Mouse (Mus musculus) megakaryocyte progenitor cell, adult 5-6 weeks (primary cell): ENCODE results near the gene Gm10134. TPM values are rescaled to one million over a fixed set of nuclear protein-coding genes. Genes with fewer than 3 reads are reported as not detected.

Experiments
- ATAC-seq: replicated peaks from 2 replicates; pipeline ENCODE4 v1.8.0; 2016; ENCODE audit warnings: mild to moderate bottlenecking, moderate TSS enrichment, inconsistent platforms; ENCODE audit not compliant: poor library complexity
- total RNA-seq, 2 experiments: library from RNA; stranded (forward) in 1 of 2; stranded (reverse) in 1 of 2; fragments of 157-497, 149-512 nt in 1 of 2; fragments of 200-1000 nt in 1 of 2; gene quantifications; 2 replicates each; pipeline versions ENCODE4 v1.2.3 to v1.2.4; 2015 to 2017

Gm10134 gene
- total RNA-seq, 2 experiments from 2014 or later: not detected

- ATAC-seq: no peak
These were observed 43.3 kb downstream of the Gm10134 start for GRCm38 (mm10) chr2:28549157-28549556.

- ATAC-seq: no peak
These were observed 46.4 kb downstream of the Gm10134 start for GRCm38 (mm10) chr2:28552301-28552700.

Other genes starting within 250 kb of the Gm10134 start
- gene Ppp1r26, start 59.3 kb upstream of the Gm10134 start, total RNA-seq (2015): 1.9 and 2.2 TPM in 2 replicates
- gene Ppp1r26, start 59.3 kb upstream of the Gm10134 start, total RNA-seq (2017): 1.1 and 1.6 TPM in 2 replicates
- gene 1700007K13Rik, start 39.8 kb upstream of the Gm10134 start, total RNA-seq (2015): not detected in 2 replicates
- not detected in 2 replicates for gene 1700007K13Rik, start 39.8 kb upstream of the Gm10134 start, total RNA-seq (2017)
- gene Mrps2, start 38.0 kb upstream of the Gm10134 start, total RNA-seq (2015): 64.8 and 71.0 TPM in 2 replicates
- gene Mrps2, start 38.0 kb upstream of the Gm10134 start, total RNA-seq (2017): 31.2 and 32.5 TPM in 2 replicates
- gene Gbgt1, start 9.2 kb upstream of the Gm10134 start, total RNA-seq (2015): not detected in 2 replicates
- gene Gbgt1, start 9.2 kb upstream of the Gm10134 start, total RNA-seq (2017): not detected in 2 replicates
- 3.4 and 7.4 TPM in 2 replicates for gene Ralgds, start 7.0 kb downstream of the Gm10134 start, total RNA-seq (2015)
- gene Ralgds, start 7.0 kb downstream of the Gm10134 start, total RNA-seq (2017): 3.2 and 3.3 TPM in 2 replicates
- not detected in 2 replicates for gene Cel, start 57.3 kb downstream of the Gm10134 start, total RNA-seq (2015)
- not detected in 2 replicates for gene Cel, start 57.3 kb downstream of the Gm10134 start, total RNA-seq (2017)
- 16.2 and 19.1 TPM in 2 replicates for gene Gtf3c5, start 77.7 kb downstream of the Gm10134 start, total RNA-seq (2015)
- 11.0 and 13.0 TPM in 2 replicates for gene Gtf3c5, start 77.7 kb downstream of the Gm10134 start, total RNA-seq (2017)
- 15.6 and 28.3 TPM in 2 replicates for gene Gfi1b, start 115.9 kb downstream of the Gm10134 start, total RNA-seq (2015)
- 10.3 and 13.1 TPM in 2 replicates for gene Gfi1b, start 115.9 kb downstream of the Gm10134 start, total RNA-seq (2017)
- 9.4 and 10.3 TPM in 2 replicates for gene Tsc1, start 135.1 kb downstream of the Gm10134 start, total RNA-seq (2015)
- 7.1 and 12.1 TPM in 2 replicates for gene Tsc1, start 135.1 kb downstream of the Gm10134 start, total RNA-seq (2017)
- gene Spaca9, start 193.6 kb downstream of the Gm10134 start, total RNA-seq (2015): 0.66 and 5.7 TPM in 2 replicates
- 2.4 and 8.4 TPM in 2 replicates for gene Spaca9, start 193.6 kb downstream of the Gm10134 start, total RNA-seq (2017)
- gene Ak8, start 194.1 kb downstream of the Gm10134 start, total RNA-seq (2015): 0.30 and 0.93 TPM in 2 replicates
- gene Ak8, start 194.1 kb downstream of the Gm10134 start, total RNA-seq (2017): 0.24 and 0.33 TPM in 2 replicates